ENCODE assay signal across 8 mouse cellular contexts in the genomic region with DNA sequence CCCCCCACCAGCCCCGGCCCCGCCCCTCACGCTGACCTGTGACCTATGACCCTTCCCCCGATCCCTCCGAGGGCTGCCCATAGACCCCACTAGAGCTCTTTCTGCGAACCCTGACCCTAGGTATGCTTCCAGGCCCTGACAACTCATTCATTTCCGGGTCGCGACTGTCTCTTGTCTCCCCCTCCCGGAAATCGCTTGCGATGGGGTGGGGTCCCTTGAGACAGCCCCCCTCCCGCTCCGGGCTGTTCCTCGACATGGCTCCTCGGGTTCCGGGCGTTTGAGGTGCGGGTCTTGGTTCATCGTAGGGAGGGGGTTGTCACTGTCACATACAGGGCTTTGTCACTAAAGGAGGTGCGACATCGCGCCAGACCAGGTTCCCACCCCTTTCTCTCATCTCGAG. TPM values are rescaled to one million over a fixed set of nuclear protein-coding genes. Genes with fewer than 3 reads are reported as not detected.
DNase-seq lines count a peak whose midpoint lies in the region; ATAC-seq and TF ChIP-seq lines count a peak whose summit lies in the region.

No protein-coding gene starts in this region.

- no peaks in the 10 kb centered on the region for H3K9me3 ChIP-seq in liver, postnatal 0 days (ENCODE audit: low read length)
- no peaks in the 10 kb centered on the region for H3K9me3 ChIP-seq in neural tube, embryonic 14.5 days (ENCODE audit: control insufficient read depth, low read length)

- peak; percentile 70 to 81 for DNase-seq in frontal cortex, postnatal 10 days (ENCODE audit: low spot score in 2 of 2)
- peak; percentile 60 for DNase-seq in gastrocnemius, postnatal 10 days
- peak; percentile 51 for DNase-seq in kidney, adult 2 months
- peak; percentile 54 for DNase-seq in liver, postnatal 0 days
- DNase-seq in thymus, postnatal 4 days: peak; percentile 73

- TF ChIP-seq CTCF in bone marrow macrophage, adult 2 months (IDR thresholded peaks at IDR 0.05; ENCODE audit: low read depth, low read length): no peak
- no peak for TF ChIP-seq CTCF in kidney, adult 2 months (conservative IDR thresholded peaks at IDR 0.05; ENCODE audit: insufficient read depth, insufficient read length, low read depth, low read length)
- no peak for TF ChIP-seq CTCF in liver, postnatal 0 days (IDR thresholded peaks at IDR 0.05; ENCODE audit: low read depth)

- no peaks in the 10 kb centered on the region for H3K36me3 ChIP-seq in kidney, adult 2 months (ENCODE audit: control insufficient read depth, insufficient read depth, low read length)
- peaks cover 32% of the 10 kb centered on the region for H3K36me3 ChIP-seq in liver, postnatal 0 days (replicated peaks; ENCODE audit: insufficient read depth, low read length)
- peaks cover 27% of the 10 kb centered on the region for H3K36me3 ChIP-seq in neural tube, embryonic 14.5 days (ENCODE audit: control insufficient read depth, insufficient read depth, low read length)

- no peak for TF ChIP-seq POLR2A in bone marrow macrophage, adult 2 months (IDR thresholded peaks at IDR 0.05; ENCODE audit: borderline replicate concordance, low read depth, low read length)
- TF ChIP-seq POLR2A in kidney, adult 2 months (IDR thresholded peaks at IDR 0.05; ENCODE audit: low read depth, low read length): no peak

- peak overlapping the region; percentile 84 for H3K9ac ChIP-seq in liver, postnatal 0 days (replicated peaks)
- peak overlapping the region; percentile 80 for H3K9ac ChIP-seq in neural tube, embryonic 14.5 days (replicated peaks; ENCODE audit: low read depth, low read length)

- no peak overlapping the region for H3K27ac ChIP-seq in bone marrow macrophage, adult 2 months (ENCODE audit: insufficient read depth, low read depth, low read length)
- H3K27ac ChIP-seq in kidney, adult 2 months (ENCODE audit: insufficient read depth, low read depth, low read length): no peak overlapping the region
- H3K27ac ChIP-seq in liver, postnatal 0 days (ENCODE audit: low read depth): peak overlapping the region; percentile 85
- peak overlapping the region; percentile 84 for H3K27ac ChIP-seq in neural tube, embryonic 14.5 days (ENCODE audit: low read depth, low read length)

- peaks cover 13% of the 10 kb centered on the region for H3K4me1 ChIP-seq in bone marrow macrophage, adult 2 months (ENCODE audit: control insufficient read depth, insufficient read depth, low read length)
- H3K4me1 ChIP-seq in kidney, adult 2 months (ENCODE audit: control insufficient read depth, insufficient read depth, low read length): 0 out of 2 replicates have a peak, but pooled peaks cover 8% of the 10 kb centered on the region
- H3K4me1 ChIP-seq in liver, postnatal 0 days (ENCODE audit: insufficient read depth): peaks cover 18% of the 10 kb centered on the region
- H3K4me1 ChIP-seq in neural tube, embryonic 14.5 days (ENCODE audit: control insufficient read depth, insufficient read depth, low read length): peaks cover 18% of the 10 kb centered on the region

- peak overlapping the region; percentile 70 for H3K4me3 ChIP-seq in bone marrow macrophage, adult 2 months (ENCODE audit: insufficient read depth, low read length)
- H3K4me3 ChIP-seq in kidney, adult 2 months (ENCODE audit: insufficient read depth, low read depth, low read length): peak overlapping the region; percentile 71
- H3K4me3 ChIP-seq in liver, postnatal 0 days (ENCODE audit: low read depth, low read length): peak overlapping the region; percentile 91
- H3K4me3 ChIP-seq in neural tube, embryonic 14.5 days (ENCODE audit: low read depth, low read length): peak overlapping the region; percentile 65

- under 1% methylated on average over 24 of the region's 24 CpGs for WGBS in kidney, adult 2 months
- 1% methylated on average over 21 of the region's 24 CpGs for WGBS in liver, postnatal 0 days (ENCODE audit: insufficient replicate concordance)
- WGBS in neural tube, embryonic 14.5 days: 2% methylated on average over 24 of the region's 24 CpGs

- no peak for TF ChIP-seq EP300 in liver, postnatal 0 days (IDR thresholded peaks at IDR 0.05; ENCODE audit: low read depth)

- ATAC-seq in frontal cortex, adult (ENCODE audit: low TSS enrichment): no peak
- ATAC-seq in liver, postnatal 0 days: peak; percentile 2
- ATAC-seq in neural tube, embryonic 14.5 days (ENCODE audit: low read depth): peak; percentile 52

- H3K4me2 ChIP-seq in liver, postnatal 0 days (ENCODE audit: low read depth, low read length): peak overlapping the region; percentile 87
- peak overlapping the region; percentile 86 for H3K4me2 ChIP-seq in neural tube, embryonic 14.5 days (ENCODE audit: low read depth, low read length)

- H3K27me3 ChIP-seq in kidney, adult 2 months (replicated peaks; ENCODE audit: control insufficient read depth, insufficient read depth, low read length): no peaks in the 10 kb centered on the region
- H3K27me3 ChIP-seq in liver, postnatal 0 days (ENCODE audit: insufficient read depth, low read length): no peaks in the 10 kb centered on the region
- no peaks in the 10 kb centered on the region for H3K27me3 ChIP-seq in neural tube, embryonic 14.5 days (ENCODE audit: control insufficient read depth, insufficient read depth, low read length)

RNA-seq across cellular contexts. Expression of gene Dda1, which starts 0.4 kb away (rescaled TPM):
- 42.3 and 45.5 TPM in 2 replicates for polyA plus RNA-seq in bone marrow macrophage, adult 2 months (2012; ENCODE audit: insufficient read depth, insufficient read length, missing spikeins)
- total RNA-seq in gastrocnemius, postnatal 10 days (2021): 10 to 100 TPM; 34.8 to 35.8 TPM
- 61.5 and 62.6 TPM in 2 replicates for polyA plus RNA-seq in kidney, adult 2 months (2012; rRNA removed)
- polyA plus RNA-seq in liver, postnatal 0 days (2015; fragmentation: Nextera tagmentation; extraction: Ambion mirVana): 30.3 and 31.0 TPM in 2 replicates
- polyA plus RNA-seq in neural tube, embryonic 14.5 days (2014; fragmentation: Nextera tagmentation; extraction: Ambion mirVana): 236 and 251 TPM in 2 replicates

RNA-seq across cellular contexts. Expression of gene Mrpl34, which starts 4.7 kb away (rescaled TPM):
- 59.5 and 62.9 TPM in 2 replicates for polyA plus RNA-seq in bone marrow macrophage, adult 2 months (2012; ENCODE audit: insufficient read depth, insufficient read length, missing spikeins)
- total RNA-seq in gastrocnemius, postnatal 10 days (2021): 10 to 100 TPM; 34.7 to 39.7 TPM
- polyA plus RNA-seq in kidney, adult 2 months (2012; rRNA removed): 168 and 186 TPM in 2 replicates
- 119 and 120 TPM in 2 replicates for polyA plus RNA-seq in liver, postnatal 0 days (2015; fragmentation: Nextera tagmentation; extraction: Ambion mirVana)
- polyA plus RNA-seq in neural tube, embryonic 14.5 days (2014; fragmentation: Nextera tagmentation; extraction: Ambion mirVana): 186 and 189 TPM in 2 replicates

RNA-seq across cellular contexts. Expression of gene Abhd8, which starts 6.0 kb away (rescaled TPM):
- 12.0 and 13.3 TPM in 2 replicates for polyA plus RNA-seq in bone marrow macrophage, adult 2 months (2012; ENCODE audit: insufficient read depth, insufficient read length, missing spikeins)
- total RNA-seq in gastrocnemius, postnatal 10 days (2021): 10 to 100 TPM; 36.1 to 38.9 TPM
- polyA plus RNA-seq in kidney, adult 2 months (2012; rRNA removed): 29.8 and 38.3 TPM in 2 replicates
- 4.5 and 5.0 TPM in 2 replicates for polyA plus RNA-seq in liver, postnatal 0 days (2015; fragmentation: Nextera tagmentation; extraction: Ambion mirVana)
- polyA plus RNA-seq in neural tube, embryonic 14.5 days (2014; fragmentation: Nextera tagmentation; extraction: Ambion mirVana): 101 and 104 TPM in 2 replicates

RNA-seq across cellular contexts. Expression of gene Ano8, which starts 16.4 kb away (rescaled TPM):
- polyA plus RNA-seq in bone marrow macrophage, adult 2 months (2012; ENCODE audit: insufficient read depth, insufficient read length, missing spikeins): 10.0 and 10.2 TPM in 2 replicates
- 10 to 100 TPM; 16.6 to 20.1 TPM for total RNA-seq in gastrocnemius, postnatal 10 days (2021)
- polyA plus RNA-seq in kidney, adult 2 months (2012; rRNA removed): 12.6 and 15.2 TPM in 2 replicates
- 0.14 and 0.27 TPM in 2 replicates for polyA plus RNA-seq in liver, postnatal 0 days (2015; fragmentation: Nextera tagmentation; extraction: Ambion mirVana)
- polyA plus RNA-seq in neural tube, embryonic 14.5 days (2014; fragmentation: Nextera tagmentation; extraction: Ambion mirVana): 6.9 and 8.4 TPM in 2 replicates

RNA-seq across cellular contexts. Expression of gene Gtpbp3, which starts 18.5 kb away (rescaled TPM):
- polyA plus RNA-seq in bone marrow macrophage, adult 2 months (2012; ENCODE audit: insufficient read depth, insufficient read length, missing spikeins): 11.0 and 11.1 TPM in 2 replicates
- 10 to 100 TPM in 1 of 2 experiments, 1 to 10 TPM in 1; 8.8 to 12.4 TPM for total RNA-seq in gastrocnemius, postnatal 10 days (2021)
- polyA plus RNA-seq in kidney, adult 2 months (2012; rRNA removed): 20.2 and 25.0 TPM in 2 replicates
- 4.5 and 4.9 TPM in 2 replicates for polyA plus RNA-seq in liver, postnatal 0 days (2015; fragmentation: Nextera tagmentation; extraction: Ambion mirVana)
- polyA plus RNA-seq in neural tube, embryonic 14.5 days (2014; fragmentation: Nextera tagmentation; extraction: Ambion mirVana): 5.5 and 5.9 TPM in 2 replicates

Comparison
In these comparisons a context has a peak if more than half of its experiments do, and no peak if none do; other contexts are left out.
1. H3K27ac ChIP-seq: peak in liver, postnatal 0 days (single experiment) and neural tube, embryonic 14.5 days (single experiment); none in bone marrow macrophage, adult 2 months (single experiment) and kidney, adult 2 months (single experiment).
2. Peak in every context shown above with its lines, with median percentiles within 50 percentile points of each other: DNase-seq and H3K4me3 ChIP-seq.